Mouse (Mus musculus) testis, adult 2 months (tissue): ENCODE results near the gene Lrfn3. TPM values are rescaled to one million over a fixed set of nuclear protein-coding genes. Genes with fewer than 3 reads are reported as not detected.
A peak's percentile ranks its signal among the peaks of the same experiment; 100 is the strongest.

Experiments
- H3K27ac ChIP-seq: fragments of 200-500 bp; 2 replicates; pipeline ENCODE4 v1.5.1; 2012; ENCODE audit warnings: low read depth, low read length; ENCODE audit not compliant: control insufficient read depth, insufficient read depth
- H3K27me3 ChIP-seq: fragments of 200-500 bp; 2 replicates; pipeline ENCODE4 v1.6.1; 2012; ENCODE audit warnings: mild to moderate bottlenecking, low read length, moderate library complexity; ENCODE audit not compliant: control insufficient read depth, insufficient read depth
- H3K36me3 ChIP-seq: fragments of 200-500 bp; 2 replicates; pipeline ENCODE4 v1.6.1; 2012; ENCODE audit warnings: mild to moderate bottlenecking, low read length; ENCODE audit not compliant: control insufficient read depth, insufficient read depth
- H3K4me1 ChIP-seq: fragments of 200-500 bp; 2 replicates; pipeline ENCODE4 v1.6.1; 2012; ENCODE audit warnings: low read length; ENCODE audit not compliant: control insufficient read depth, insufficient read depth
- H3K4me3 ChIP-seq: fragments of 200-500 bp; 2 replicates; pipeline ENCODE4 v1.5.1; 2012; ENCODE audit warnings: low read depth, mild to moderate bottlenecking, low read length, moderate library complexity, mixed read lengths; ENCODE audit not compliant: control insufficient read depth
- CTCF ChIP-seq: fragments of 200-500 bp; IDR thresholded peaks from 2 replicates; pipeline ENCODE4 v1.5.1; 2012; ENCODE audit warnings: low read depth, mild to moderate bottlenecking, inconsistent platforms, low read length, moderate library complexity; ENCODE audit not compliant: control insufficient read depth, insufficient read depth, insufficient replicate concordance
- POLR2A ChIP-seq: fragments of 200-500 bp; IDR thresholded peaks from 2 replicates; pipeline ENCODE4 v1.6.1; 2012; ENCODE audit warnings: low read depth, mild to moderate bottlenecking, inconsistent platforms, low read length, moderate library complexity; ENCODE audit not compliant: control insufficient read depth
- polyA plus RNA-seq: library from polyadenylated mRNA; depleted of rRNA; stranded (reverse); fragments of >200 nt; gene quantifications from 2 replicates; pipeline ENCODE4 v1.2.3, GENCODE M21; 2012

Lrfn3 gene
- polyA plus RNA-seq, 1 experiment: 0.27 TPM

DNA sequence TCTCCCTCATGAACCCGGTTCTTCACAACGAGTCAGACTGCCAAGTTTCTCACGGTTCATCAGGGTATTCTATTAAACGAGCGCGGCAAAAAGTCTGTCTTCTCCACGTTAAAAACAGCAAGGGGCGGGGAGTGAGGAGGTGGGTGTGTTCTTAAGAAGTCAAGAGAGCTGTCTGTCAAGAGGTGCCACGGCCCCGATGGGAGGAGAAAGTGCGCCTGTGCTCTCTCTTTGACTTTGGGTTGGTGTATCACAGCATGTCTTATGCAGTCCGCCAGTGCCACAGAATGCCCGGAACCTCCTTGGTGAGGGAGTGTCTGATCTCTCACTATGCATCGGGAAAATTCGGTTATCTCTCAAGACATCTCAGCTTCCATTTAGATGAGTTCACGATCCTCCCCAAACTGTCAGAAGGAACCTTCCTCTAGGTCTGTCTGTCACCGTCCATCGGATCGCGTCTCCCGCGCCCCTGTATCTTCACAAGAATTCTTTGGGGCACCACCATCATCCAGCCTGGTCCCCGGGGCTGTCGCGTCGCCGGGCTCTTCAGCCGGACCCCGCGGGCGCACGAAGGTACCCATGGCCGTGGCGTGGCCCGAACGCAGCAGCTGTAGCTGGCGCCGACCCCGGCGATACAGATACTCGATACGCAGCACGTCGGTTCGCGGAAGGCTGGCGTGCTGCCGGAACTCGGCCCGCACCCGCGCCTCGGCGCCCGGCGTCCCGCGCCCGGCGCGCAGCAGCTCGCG lies 40.9 kb downstream of the Lrfn3 start, which contains the start of gene E130208F15Rik:
E130208F15Rik (plus strand) TSS at position 202 of the 746 bp plus-strand sequence.
- no peaks in the 10 kb centered on the region for H3K27me3 ChIP-seq
- H3K36me3 ChIP-seq: no peaks in the 10 kb centered on the region
- H3K27ac ChIP-seq: peak within 1 kb of the TSS; percentile 59
- H3K4me3 ChIP-seq: peak within 1 kb of the TSS; percentile 80
- H3K4me1 ChIP-seq: peaks cover 5% of the 10 kb centered on the region
- peak; percentile 59; the same call in 1 of the 2 replicates for TF ChIP-seq POLR2A
- TF ChIP-seq CTCF: no peak

DNA sequence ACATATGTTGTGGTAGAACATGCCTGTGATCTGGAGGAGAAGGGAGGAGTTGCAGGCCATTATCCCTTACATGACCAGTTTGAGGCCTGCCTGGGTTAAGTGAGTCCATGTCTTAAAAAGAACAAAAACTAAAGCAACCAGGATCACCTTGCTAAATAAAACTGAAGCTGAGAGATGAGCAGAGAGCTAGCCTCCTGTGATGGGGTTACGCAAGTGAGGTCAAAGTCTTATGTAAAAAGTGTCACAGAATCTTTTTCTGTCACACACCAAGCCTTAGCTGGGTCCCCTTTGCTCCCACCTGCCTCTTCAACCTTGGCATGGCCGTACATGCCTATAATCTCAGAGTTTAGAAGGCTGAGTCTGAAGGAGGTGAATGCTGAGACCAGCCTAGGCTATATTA lies 41.6 kb downstream of the Lrfn3 start:
- Histone ChIP-seq H3K27me3 (no peaks in the 10 kb centered on the region), H3K4me1 (peaks cover 5% of the 10 kb centered on the region), H3K4me3 (no peak overlapping the region), H3K36me3 (no peaks in the 10 kb centered on the region), H3K27ac (no peak overlapping the region)
- TF ChIP-seq POLR2A: no peak
- no peak for TF ChIP-seq CTCF

DNA sequence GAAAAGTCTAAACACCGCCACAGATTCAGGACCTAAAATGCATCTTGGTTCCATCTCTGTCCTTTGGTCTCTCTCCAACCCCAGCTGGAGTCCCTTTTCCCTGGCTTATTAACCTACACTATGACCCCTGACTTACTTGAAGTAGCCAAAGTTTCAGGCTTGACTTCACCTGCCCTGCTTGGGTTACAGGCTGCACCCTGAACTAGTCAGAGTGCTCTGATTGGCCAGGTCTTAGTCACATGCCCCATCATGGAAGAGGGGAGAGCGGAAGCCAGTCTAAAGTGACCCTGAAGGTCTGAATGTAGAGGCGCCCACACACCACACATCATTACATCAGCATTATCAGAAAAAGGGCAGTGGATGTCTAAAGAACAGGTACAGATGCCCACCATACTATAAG lies 44.4 kb downstream of the Lrfn3 start:
- no peak for TF ChIP-seq CTCF
- TF ChIP-seq POLR2A: no peak
- H3K4me3 ChIP-seq: no peak overlapping the region
- no peaks in the 10 kb centered on the region for H3K36me3 ChIP-seq
- H3K27me3 ChIP-seq: no peaks in the 10 kb centered on the region
- H3K4me1 ChIP-seq: peaks cover 8% of the 10 kb centered on the region
- H3K27ac ChIP-seq: no peak overlapping the region

DNA sequence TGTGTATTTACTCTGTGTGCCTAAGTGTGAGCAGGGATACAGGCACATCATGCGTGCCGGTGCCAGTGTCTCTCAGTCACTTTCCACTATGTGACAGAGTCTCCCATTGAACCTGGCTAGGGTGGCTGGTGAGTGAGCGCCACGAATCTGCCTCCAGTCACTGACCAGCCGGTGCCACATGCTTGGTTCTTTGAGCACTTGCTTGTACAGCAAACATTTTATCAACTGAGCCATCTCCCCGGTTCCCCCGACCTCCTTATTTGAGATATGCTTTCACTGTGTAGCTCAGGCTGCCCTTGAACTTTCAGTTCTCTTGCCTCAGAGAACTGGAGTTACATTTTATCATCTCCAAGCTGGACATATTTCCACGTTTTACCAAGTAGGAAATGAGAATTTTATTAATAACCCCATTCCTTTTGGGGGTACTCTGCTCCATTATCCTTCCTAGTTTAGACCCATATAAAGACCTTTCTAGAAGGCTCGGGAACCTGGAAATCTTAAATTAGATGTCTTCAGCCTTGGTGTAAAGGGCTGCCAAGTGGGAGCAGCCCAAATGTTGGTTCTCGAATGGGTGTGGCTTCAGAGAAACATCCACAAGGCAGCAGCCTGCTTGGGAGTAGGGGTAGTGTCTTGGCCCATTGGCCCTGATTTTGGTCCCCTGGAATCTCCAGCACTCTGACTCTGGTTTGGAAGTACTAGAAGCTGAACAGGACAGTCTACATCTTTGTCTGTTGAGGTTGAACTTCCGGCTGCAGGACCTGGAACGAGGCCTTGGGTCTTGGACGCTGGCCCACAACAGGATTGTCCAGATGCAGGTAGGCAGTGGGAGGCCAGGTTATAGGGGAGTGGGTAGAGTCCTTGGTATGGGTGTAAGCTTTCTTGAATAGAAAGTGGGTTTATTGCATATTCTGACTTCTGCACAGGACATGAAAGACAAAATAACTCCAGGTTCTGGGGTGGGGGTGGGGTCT lies 46.7 kb downstream of the Lrfn3 start:
- no peak overlapping the region for H3K4me3 ChIP-seq
- TF ChIP-seq POLR2A: no peak
- TF ChIP-seq CTCF: no peak
- H3K27me3 ChIP-seq: no peaks in the 10 kb centered on the region
- H3K36me3 ChIP-seq: no peaks in the 10 kb centered on the region
- H3K27ac ChIP-seq: no peak overlapping the region
- peaks cover 3% of the 10 kb centered on the region for H3K4me1 ChIP-seq

DNA sequence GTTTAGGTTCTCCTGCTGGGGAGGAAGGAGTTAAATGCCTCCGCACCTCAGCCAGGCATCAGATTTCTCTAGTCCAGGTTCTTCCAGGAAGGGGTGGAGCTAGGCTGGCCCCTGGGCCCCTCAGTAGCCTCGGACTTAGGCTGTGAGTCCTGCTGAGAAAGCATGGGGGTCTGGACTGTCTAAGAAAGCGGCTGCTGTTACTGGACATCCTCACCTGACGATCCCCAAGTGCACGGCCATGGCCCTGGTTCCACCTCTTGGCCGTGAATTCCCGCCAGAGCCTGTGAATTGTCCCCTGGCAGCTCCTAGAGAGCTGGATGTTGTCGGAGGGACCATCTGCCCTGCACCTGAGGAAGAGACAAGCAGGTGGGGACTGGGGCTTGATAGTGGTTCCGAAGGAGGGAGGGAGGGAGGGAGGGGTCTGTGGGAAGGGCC lies 47.8 kb downstream of the Lrfn3 start, which contains the start of gene Syne4:
Syne4 (plus strand) TSS at position 87 of the 435 bp plus-strand sequence.
- Histone ChIP-seq H3K27me3 (no peaks in the 10 kb centered on the region), H3K4me1 (peaks cover 7% of the 10 kb centered on the region), H3K4me3 (no peak within 1 kb of the TSS), H3K27ac (no peak within 1 kb of the TSS), H3K36me3 (no peaks in the 10 kb centered on the region)
- TF ChIP-seq CTCF: no peak
- no peak for TF ChIP-seq POLR2A

DNA sequence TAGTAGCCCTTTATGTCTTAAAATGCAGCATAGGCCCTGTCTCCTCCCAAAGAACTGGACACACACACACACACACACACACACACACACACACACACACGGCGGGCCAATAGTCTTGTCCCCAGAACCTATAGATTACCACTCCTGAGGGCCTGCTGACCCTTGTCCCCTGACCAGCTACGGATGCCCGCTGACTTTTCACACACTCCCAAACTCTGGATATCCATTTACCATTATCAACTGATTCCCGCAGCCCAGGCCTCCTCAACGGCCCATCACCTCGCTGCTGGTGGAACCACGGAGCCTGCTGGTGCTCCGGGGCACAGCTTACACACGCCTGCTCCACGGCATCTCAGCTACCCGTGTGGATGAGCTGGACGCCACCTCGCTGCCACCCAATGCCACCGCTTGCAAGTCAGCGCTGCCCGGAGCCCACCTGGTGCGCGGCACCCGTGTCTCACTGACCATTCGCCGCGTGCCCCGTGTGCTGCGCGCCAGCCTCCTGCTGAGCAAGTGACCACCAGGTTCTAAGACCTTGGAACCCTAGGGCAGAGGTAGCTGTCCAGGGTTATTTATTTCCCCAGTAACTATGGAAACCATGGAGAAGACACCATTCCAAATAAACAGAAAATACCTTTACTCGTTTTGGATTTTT lies 48.8 kb downstream of the Lrfn3 start:
- Histone ChIP-seq H3K36me3 (no peaks in the 10 kb centered on the region), H3K27ac (no peak overlapping the region), H3K4me3 (no peak overlapping the region)

More for the DNA sequence above, 48.8 kb downstream of the Lrfn3 start:
- Histone ChIP-seq H3K27me3 (no peaks in the 10 kb centered on the region), H3K4me1 (peaks cover 15% of the 10 kb centered on the region)
- TF ChIP-seq CTCF (no peak), POLR2A (no peak)
